Mouse (Mus musculus): ENCODE data around the gene Sarm1.
A peak's percentile ranks its signal among the peaks of the same experiment; 100 is the strongest.

Gene Sarm1

DNA sequence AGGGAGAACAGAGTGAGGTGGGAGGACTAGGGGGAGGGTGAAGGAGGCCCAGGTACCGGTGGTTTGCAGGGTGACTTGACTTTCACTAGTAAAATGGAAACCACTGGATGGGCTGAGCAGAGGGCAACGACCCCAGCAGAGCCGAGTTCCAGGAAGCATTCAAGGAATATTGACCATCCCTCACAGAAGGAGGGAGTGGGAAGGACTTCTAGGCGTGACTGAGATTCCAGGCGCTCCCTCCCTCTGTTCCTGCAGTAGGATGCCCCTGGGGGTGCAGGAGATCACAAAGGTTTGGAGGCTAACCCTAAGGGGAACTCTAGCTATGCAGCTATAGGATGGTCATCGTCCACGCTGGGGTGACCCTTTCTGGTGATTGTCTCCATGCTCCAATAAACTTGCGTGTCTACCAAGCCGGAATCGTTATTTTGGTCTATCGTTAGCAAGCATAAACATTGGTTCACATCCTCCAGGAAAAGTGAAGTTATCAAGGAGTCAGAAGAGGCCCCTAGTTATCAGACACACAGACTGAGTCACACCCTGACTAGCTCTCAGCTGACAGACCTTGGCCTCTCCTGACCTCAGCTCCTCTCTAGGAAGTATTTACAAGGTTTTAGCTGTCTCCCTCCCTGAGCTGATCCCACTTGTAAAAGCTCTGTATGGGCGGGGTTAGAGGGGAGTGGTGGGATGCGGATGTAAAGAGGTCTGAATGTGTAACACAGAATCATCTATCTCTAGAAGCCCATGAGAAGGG is 34.1 kb downstream of the Sarm1 start:
- DNase-seq (ENCODE audit: low read depth, low spot score) = no peak

DNA sequence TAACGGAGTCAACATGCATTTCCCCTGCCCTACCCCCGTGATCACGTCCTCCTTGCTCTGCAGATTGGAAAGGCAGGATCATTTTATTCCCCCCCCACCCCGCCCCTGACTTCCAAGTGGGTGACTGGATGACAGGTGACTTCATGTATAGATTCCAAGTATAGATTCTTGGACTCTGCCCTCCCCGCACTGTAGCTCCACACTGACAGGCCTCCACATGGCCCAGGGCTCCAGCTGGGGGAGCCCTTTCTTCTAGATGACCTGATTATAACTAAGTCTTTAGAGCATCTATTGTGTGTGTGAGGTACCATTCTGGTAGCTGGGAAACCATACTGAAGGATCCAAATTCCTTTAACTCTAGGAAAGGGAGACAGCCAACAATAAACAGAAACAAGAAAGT is 34.9 kb downstream of the Sarm1 start:
- no peak for DNase-seq (ENCODE audit: low read depth, low spot score)

DNA sequence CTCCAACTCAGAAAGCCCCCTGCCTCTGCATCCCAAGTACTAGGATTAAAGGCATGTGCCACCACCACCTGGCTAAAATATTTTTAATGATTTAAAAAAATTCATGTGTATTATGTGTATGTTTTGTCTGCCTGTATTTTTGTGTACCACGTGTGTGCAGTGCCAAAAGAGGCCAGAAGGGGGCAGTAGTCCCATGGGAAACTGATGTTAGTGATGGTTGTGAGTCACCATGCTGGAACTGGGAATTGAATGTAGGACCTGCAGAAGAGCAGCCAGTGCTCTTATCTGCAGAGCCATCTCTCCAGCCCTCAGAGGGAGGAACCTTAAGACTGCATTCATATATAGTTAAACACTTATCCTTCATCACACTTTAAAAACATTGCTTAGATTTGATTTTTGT is 35.7 kb downstream of the Sarm1 start:
- no peak for DNase-seq (ENCODE audit: low read depth, low spot score)

DNA sequence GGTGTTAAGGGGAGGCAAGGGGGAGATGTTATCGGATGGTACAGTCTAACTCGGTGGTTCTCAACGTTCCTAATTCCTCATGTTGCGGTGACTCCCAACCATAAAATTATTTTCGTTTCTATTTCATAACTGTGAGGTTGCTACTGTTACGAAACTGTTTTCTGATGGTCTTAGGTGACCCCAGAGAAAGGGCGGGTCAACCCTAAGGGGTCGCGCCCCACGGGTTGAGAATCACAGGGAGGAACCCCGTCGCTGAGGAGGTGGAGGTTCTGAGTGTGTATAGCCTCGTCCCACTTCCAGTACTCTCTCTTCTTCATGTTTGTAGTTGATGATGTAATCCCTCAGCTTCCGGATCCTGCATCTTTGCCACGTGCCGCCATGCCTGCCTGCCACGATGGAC is 38.8 kb downstream of the Sarm1 start:
- DNase-seq (ENCODE audit: low read depth, low spot score) = no peak

DNA sequence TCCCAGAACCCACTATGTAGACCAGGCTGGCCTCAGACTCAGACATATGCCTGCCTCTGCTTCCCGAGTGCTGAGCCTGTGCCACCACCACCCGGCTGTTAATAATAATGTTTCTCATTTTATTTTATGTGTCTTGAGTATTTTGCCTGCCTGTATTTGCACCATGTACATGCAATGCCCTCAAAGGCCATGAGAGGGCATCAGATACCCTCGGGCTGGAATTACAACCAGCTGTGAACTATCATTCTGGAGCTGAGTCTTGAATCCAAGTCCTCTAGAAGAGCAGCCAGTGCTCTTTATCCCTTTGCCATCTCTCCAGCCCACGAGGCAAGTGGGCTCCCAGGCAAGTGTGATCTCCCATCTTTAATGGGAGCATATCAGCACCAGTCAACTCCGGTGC is 42.2 kb downstream of the Sarm1 start:
- DNase-seq (ENCODE audit: low read depth, low spot score) = peak; percentile 45

DNA sequence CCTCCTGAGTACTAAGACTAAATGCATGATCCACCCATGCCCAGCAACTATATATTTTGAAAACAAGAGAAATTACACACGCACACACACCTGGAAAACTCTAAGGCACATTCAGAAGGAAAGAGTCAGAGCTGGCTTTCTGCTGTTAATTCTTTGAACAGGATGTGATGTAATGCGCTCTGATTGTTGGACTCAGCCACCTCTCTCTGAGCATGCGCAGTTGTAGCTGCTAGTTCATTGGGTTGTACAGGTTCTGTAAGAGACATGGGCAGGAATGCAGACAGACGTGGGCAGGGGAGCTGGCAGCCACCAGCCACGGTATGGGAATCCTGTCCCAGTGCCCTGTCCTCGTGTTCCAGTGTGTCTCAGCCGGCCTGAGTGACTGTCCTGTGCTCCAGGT is 43.3 kb downstream of the Sarm1 start:
- DNase-seq (ENCODE audit: low read depth, low spot score) = no peak

DNA sequence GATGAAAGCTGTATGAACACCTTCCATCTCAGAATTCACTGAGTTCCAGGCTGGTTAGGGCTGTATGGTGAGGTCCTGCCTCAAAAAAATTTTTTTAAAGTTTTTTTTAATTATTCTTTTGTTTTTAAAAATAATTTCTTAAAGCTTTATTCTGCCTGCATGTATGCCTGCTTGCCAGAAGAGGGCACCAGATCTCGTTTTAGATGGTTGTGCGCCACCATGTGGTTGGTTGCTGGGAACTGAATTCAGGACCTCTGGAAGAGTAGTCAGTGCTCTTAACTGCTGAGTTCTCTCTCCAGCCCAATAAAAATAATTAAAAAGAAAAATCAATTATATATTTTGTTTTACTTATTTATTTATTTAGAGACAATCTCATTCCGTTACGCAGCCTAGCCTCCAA is 43.9 kb downstream of the Sarm1 start:
- DNase-seq (ENCODE audit: low read depth, low spot score) = peak; percentile 84

DNA sequence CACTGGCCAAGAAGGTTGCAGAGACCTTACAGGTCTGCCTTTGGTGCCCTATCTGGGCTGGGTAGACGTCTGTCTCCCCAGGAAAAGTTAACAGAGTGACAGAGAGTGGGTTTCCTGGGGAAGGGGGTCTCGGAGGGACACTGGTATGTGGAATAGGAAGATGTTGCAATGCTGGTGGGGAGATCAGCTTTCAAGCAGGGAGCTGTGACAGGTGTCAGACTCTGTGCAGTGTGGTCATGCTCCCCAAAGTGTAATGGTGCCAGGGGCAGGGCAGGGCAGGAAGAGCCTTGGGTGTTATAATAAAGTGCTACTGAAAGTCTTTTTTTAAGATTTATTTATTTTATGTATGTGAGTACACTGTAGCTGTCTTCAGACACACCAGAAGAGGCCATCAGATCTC is 47.2 kb downstream of the Sarm1 start:
- no peak for DNase-seq (ENCODE audit: low read depth, low spot score)

DNA sequence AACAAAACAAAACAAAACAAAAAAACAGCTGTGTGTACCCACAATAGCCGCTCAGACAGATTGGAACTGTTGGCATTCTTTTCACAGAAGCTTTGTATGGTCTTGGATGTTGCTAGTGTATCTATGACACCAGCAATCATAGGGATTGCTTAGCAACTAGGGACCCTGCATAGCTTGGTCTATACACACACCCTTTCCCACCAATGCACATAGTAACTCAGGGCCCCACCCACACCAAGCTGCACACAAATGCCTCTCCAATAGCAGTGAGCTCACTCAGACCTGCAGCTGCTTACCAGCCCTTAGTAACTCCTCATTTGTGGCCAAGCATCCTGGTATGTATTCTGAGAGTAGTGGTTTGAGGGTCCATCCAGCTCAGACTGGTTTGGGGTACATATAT is 49.3 kb downstream of the Sarm1 start:
- DNase-seq (ENCODE audit: low read depth, low spot score) = no peak

DNA sequence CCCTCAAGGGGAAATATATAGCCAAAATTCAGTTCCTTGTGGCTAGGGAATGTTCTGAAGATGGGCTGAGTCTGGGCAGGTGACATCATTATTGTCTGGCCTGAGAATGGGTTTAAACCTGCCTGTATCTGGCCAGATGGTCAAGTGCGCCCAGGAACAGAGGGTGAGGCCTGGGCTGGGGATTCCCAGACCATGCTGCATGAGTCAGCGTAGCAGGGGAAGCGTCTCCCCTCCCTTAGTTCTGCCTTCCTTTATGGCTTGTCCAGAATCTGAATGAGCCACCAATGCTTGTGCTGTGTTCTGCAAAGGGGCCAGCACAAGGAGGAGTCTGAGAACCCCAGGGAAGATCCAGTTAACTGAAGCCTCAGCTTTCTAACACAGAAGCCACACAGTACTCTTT is 50.4 kb downstream of the Sarm1 start:
- DNase-seq (ENCODE audit: low read depth, low spot score) = no peak

DNA sequence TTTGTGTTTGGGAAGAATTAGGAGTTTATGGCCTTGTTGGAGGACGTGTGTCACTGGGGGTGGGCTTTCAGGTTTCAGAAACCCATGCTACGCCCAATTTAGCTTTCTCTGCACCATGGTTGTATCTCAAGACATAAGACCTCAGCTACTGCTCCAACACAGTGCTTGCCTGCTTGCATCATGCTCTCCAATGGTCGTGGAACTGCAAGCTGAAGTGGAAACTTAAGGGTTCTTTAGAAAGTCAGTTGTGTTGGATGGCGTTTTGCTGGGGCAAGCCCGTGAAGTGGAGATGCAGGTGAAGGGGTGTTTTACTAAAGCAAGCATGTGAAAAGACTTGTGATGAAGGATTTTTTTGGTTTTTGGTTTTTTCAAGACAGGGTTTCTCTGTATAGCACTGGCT is 54.4 kb downstream of the Sarm1 start:
- no peak for DNase-seq (ENCODE audit: low read depth, low spot score)

DNA sequence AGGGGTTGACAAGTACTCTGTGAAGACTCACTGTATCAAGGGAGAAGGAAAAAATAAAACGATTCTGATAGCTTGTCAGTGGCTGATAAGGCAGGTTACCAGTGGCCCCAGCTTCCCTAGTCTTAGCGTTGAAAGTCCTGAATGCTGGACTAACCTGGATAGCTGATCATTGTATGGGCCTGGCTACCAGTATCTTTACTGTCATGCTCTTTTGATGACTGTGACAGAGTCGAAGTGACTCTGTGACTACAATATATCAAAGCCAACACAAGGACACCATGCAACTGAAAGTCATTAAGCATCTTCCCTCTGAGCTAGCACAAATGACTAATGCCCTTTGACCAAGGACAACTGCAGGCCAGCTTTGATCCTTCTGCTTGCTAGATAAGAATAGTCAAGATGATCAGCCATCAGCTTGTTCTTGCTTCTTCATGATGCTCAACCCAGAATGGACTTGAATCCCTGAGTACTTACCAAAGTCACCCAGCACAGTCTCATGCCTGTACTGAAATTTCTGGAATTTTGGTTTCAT is 59.1 kb downstream of the Sarm1 start:
- no peak for DNase-seq (ENCODE audit: low read depth, low spot score)

DNA sequence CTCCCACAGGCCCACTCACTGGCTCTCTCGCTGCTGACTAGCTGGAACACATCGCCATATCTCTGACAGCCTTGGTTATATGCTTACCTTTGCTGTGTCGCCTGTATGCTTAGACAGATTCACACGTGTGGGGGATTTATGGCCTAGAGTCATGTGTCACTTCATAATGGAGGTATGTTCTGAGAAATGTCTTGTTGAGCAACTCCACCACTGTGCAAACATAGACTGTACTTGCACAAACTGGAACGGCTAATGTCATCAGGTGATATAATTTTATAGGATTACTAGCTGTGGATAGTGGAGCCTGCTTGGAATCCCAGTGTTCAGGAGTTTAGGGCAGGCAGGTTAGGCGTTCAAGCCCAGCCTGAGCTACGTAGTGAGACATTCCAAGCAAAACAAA is 60.4 kb downstream of the Sarm1 start:
- DNase-seq (ENCODE audit: low read depth, low spot score) = no peak

DNA sequence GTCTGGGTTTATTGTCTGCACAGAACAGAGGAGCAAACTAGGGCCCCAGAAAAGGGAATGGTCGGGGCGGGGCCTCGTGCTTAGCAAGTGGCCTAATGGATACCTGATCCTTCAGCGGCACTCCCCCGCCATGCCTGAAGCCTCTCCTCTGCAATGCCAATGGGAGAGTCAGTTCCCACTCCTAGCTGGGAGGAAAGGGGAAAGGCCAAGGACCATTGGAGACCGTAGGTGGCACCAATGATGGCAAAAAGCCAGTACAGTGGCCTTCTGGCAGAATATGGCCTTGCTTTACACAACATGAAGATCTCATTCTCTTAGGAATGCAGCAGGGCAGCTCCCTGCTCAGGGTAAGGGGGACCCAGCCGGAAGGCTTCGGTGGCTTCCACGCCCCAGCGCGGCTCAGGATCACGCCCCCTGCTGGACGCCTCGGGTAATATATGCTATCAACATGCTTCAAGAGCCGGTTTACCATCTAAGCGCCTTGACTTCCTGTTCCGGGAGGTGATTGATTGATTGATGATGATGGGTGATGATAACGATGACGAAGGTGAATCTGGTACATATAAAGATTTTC is 61.7 kb downstream of the Sarm1 start:
- peak; percentile 11 for DNase-seq (ENCODE audit: low read depth, low spot score)

DNA sequence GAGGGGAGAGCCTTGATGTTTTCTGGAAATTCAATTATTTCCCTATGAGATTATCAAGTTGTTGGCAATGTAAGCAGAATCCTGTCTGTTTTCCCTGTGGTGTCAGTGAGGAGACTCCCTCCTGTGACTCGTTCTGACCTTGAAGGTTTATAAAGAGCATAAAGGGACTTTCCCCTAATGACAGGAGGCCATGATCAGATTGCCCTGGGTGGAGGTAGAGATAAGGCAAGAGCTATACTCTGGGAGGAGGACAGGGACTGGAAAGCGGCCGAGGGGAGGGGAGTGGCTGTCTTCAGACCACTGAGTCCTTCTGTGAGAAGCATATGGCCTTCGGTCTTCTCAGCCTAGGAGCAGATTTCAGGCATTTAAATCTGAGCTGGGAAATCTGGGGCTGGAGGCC is 63.5 kb downstream of the Sarm1 start:
- no peak for DNase-seq (ENCODE audit: low read depth, low spot score)

DNA sequence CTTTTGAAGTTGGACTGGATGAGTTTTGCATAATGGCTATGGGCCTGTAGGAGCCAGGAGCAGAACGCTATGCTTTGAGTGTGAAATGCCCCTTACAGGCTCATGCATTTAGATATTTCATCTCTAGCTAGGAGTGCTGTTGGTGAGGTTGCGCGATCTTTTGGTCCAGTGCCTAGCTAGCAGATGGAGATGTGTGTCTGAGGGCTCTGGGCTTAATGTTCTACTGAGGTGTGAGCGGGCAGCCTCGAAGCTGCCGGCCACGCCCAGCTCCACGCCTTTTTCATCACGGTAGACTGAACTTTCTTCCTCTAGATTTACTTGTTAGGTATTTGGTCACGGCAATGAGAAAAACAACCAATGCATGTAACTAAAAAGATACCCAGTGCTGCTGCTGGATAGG is 66.4 kb downstream of the Sarm1 start:
- peak; percentile 32 for DNase-seq (ENCODE audit: low read depth, low spot score)

DNA sequence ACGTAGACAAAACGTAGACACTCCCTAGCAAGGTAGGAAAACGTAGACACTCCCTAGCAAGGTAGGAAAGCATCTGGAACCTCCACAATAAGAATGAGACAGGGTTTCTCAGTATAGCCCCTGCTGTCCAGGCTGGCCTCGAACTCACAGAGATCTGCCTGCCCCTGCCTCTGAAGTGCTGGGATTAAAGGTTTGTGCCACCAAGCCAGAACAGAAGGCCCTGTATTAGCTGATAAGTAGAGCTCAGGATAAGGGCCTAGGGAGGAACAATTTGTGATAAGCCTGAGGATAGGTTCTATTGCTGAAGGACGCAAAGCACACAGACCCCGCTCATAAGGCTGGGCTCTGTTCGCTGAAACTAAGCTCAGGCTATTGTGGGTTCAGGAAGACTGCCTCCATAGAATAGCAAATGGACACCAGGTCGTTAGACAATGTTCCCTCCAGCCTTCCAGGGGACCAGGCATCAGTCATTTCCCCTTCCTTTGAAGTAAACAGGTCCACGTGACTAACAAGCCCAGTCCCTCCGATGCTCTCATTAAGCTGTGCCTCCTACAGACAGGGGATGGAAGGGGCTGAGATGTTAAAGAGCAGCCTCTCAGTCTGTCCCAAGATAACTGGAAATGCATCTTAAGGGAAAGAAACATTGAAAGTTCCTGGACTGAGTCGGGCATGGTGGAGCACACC is 67.2 kb downstream of the Sarm1 start:
- DNase-seq (ENCODE audit: low read depth, low spot score) = no peak

DNA sequence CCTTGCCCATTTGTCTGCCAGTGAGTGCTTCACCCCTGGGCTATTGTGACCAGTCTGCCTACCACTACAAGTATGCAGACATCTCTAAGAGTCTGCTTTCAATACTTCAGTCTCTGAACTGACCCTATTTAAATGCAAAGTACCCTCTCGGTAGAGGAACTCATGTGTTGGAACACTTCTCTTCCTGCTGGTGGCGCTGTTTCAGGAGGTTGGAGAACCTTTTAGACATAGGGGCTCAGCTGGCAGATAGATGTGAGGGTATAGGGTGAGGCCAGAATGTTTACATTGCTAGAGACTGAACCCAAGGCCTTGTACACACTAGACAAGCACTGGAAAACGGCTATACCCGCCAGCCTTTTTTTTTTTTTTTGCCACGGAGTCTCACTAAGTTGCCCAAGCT is 69.2 kb downstream of the Sarm1 start:
- DNase-seq (ENCODE audit: low read depth, low spot score) = no peak

DNA sequence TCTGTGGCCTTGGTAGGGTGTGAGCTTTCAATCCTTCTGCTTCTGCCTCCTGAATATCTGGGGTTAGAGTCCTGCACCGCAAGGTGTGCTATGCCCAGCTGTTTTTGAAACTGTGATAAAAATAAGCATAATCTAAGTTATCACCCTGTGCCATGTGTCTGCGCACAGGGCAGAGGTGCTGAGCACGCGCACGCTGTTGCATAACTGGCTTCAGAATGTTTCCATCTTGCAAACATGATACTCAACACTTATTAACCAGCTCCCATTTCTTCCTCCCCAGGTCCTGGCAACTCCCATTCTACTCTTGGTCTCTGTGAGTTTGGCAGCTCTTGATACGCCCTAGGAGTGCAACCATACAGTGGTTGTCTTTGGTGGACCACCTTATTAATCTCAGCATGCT is 69.9 kb downstream of the Sarm1 start:
- no peak for DNase-seq (ENCODE audit: low read depth, low spot score)

DNA sequence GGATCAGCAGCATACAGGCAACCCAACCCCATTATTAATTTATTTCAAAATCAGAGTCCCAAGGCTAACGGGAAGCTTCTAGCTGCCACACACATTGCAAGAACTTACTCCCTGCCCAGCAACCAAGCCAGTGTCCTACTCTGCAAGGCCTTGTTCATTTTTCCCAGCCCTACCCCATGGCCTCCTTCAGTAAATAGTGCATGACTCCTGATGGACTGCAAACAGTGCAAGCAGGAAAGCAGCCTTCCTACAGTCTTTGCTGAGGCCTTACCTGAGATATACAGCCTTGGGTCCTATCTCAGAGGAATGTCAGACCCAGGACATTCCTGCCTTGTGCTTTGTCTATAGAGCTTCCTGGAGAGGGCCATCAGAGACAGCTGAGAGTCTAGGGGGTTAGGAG is 72.0 kb downstream of the Sarm1 start:
- DNase-seq (ENCODE audit: low read depth, low spot score) = no peak

DNA sequence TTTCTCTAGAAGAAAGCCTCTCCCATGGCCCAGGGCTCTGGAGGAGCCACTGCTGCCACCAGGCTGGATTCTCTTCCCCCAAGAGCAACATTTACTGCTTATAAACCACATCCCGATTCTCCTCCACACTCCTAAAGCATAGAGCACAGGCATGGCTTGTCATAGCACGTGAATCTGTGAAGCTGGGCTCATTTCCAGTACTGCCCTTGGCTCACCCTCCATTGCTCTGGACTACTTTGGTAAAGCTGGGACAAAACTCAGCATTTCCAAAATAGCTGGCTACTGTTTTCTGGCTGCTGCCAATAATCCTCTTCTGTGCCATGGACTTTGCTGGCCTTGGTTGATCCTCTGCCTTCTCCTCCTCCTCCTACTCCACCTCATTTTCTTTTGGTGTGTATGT is 73.2 kb downstream of the Sarm1 start:
- peak; percentile 61 for DNase-seq (ENCODE audit: low read depth, low spot score)
